Mouse (Mus musculus) megakaryocyte, embryonic 14.5 days (primary cell): ENCODE data around the gene Hus1b.

Experiments used
- FLI1 ChIP-seq: IDR thresholded peaks from 2 replicates; pipeline ENCODE4 v1.6.1; 2012; ENCODE audit warnings: low read length, inconsistent platforms, mixed read lengths
- GATA1 ChIP-seq: IDR thresholded peaks from 3 replicates; pipeline ENCODE4 v1.6.1; 2012; ENCODE audit warnings: mixed read lengths, low read length, inconsistent platforms, borderline replicate concordance

GRCm38 (mm10) chr13:30985598-30986466, 38.3 kb upstream of the Hus1b start:
- TF ChIP-seq GATA1, result no peak
- no peak for TF ChIP-seq FLI1
